Mouse (Mus musculus): Measurements from ENCODE around the gene Ets1.

DNA sequence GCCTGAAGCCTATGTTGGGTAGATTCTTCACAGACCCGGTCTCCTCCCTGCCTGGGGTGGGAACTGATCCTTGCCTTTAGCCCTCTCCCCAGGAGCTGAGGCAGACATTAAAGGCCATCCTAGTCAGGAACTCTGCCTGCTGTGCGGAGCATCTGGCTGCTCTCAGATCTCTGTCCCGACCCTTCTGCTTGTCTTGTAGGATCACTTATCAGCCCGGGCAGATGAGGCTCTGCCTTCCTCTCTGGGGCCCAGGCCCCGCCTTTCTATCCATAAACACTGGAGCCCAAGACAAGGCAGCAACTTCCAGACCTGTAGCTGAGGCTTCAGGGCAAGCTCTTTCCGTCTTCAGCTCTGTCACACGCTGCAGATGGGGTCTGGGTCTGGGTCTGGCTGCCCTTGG lies 28.8 kb upstream of the Ets1 start:
- TF ChIP-seq CTCF (IDR thresholded peaks at IDR 0.05; ENCODE audit: extremely low read depth, insufficient read depth, low read length) (no peak), POLR2A (IDR thresholded peaks at IDR 0.05; ENCODE audit: extremely low read depth, insufficient read depth, low read length) (no peak)

All from cortical plate, adult 2 months (tissue).